Mouse (Mus musculus): ENCODE results near the gene Ttc7.

Ttc7 gene

GRCm38 (mm10) chr17:87406646-87407045 is 124.0 kb downstream of the Ttc7 start:
- no peak for DNase-seq (ENCODE audit: low read depth, low spot score)

- peak; percentile 46 for DNase-seq (ENCODE audit: low read depth, low spot score)
Measured at GRCm38 (mm10) chr17:87418082-87418481, 135.4 kb downstream of the Ttc7 start.

GRCm38 (mm10) chr17:87427511-87427910 is 144.8 kb downstream of the Ttc7 start, which contains the start of gene Stpg4:
Gene Stpg4 (minus strand): TSS chr17:87427741.
- DNase-seq (ENCODE audit: low read depth, low spot score), result no peak

GRCm38 (mm10) chr17:87429431-87429830 is 146.7 kb downstream of the Ttc7 start:
- no peak for DNase-seq (ENCODE audit: low read depth, low spot score)

Data from CD4-positive helper T cell, adult 2 months (primary cell).